Mouse (Mus musculus) urinary bladder, postnatal 10 days (tissue): Measurements from ENCODE around the gene Tomm40l.

Experiments used
- DNase-seq: peaks from one replicate; pipeline ENCODE4 v3.0.0; 2022; ENCODE audit warnings: low spot score

Gene Tomm40l

DNA sequence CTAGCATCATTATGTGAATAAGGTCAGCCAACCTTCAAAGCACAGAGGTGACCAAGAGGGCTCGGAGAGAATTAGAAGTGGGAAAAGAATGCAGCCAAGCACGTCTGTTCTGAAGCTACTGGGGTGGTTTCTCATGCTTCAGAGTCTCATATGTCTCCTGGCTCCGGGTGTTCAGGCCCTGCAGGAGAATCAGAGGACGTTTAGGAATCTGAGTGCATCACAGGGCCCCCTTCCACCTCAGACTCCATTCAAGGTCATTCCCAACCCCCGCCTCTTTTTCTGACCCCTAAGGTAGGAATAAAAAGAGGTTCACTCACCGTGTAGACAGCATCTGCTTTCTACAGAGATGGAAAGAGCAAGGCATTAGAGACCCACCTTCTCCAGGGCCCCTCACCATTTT is 7.4 kb upstream of the Tomm40l start:
- DNase-seq: no peak

- no peak for DNase-seq
Measured at GRCm38 (mm10) chr1:171227879-171228278, 5.6 kb upstream of the Tomm40l start.

DNA sequence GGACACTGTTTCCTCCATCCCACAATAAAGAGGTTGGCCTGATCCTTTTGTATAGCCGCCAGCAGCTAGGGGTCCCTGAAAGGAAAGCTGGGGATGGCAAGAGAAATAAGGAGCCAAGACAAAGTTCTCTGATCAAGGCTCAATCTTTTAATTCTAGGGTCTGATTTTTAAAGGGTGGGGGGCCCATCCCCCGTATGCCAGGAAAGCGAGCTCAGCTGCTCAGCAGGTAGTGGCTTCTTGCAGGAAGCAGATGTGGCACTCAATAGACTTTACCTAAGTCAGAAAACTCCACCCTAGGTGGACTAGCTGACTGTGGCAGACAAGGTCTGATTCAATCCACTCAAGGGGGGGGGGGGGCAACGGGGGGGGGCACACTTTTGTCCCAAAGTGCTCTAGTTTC is 4.5 kb upstream of the Tomm40l start:
- DNase-seq: no peak

GRCm38 (mm10) chr1:171224857-171225256 is 2.5 kb upstream of the Tomm40l start, which contains the start of gene Apoa2:
Gene Apoa2, plus strand, starts transcription at chr1:171225054.
- DNase-seq: no peak

DNA sequence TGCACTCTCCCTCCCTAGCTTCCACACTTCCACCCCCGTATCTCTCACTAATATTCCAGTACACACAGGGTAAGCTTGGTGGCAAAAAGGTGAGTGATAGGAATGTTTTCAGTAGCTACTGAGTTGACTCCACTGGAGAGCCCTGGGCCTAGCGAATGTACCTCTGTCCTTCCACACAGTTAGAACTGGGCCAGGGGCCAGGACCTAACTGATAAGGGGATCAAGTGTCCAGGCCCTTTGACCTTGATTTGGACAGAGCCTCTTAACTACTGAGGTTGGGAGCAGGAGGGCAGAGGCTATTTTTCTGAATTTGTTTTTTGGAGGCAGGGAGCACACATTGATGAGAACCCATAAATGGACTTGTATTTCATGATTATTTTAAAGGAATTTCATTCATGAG is 1.5 kb upstream of the Tomm40l start:
- no peak for DNase-seq

- no peak for DNase-seq
Measured at GRCm38 (mm10) chr1:171223168-171223567, 854 bp upstream of the Tomm40l start.

GRCm38 (mm10) chr1:171221281-171222193 is 777 bp downstream of the Tomm40l start:
- no peak for DNase-seq

DNA sequence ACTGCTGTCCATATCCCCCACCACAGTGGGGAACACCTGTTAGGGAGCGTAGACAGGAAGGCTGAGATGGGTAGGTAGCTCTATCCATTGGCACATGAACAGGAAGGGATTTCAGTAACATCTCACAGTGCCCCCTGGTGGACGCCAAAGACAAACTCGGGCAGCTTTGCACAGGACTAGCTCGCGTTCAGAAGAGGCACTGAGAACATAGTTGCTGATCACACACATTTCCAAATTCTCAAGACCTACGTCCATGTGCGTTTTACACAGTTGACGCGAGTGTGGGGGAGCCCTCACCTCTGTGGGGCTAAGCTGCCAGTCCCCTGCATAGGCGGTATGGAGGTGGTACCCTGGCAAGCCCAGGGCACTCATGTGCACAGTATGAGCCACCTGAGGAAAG is 1.4 kb downstream of the Tomm40l start:
- DNase-seq: peak; percentile 45

DNA sequence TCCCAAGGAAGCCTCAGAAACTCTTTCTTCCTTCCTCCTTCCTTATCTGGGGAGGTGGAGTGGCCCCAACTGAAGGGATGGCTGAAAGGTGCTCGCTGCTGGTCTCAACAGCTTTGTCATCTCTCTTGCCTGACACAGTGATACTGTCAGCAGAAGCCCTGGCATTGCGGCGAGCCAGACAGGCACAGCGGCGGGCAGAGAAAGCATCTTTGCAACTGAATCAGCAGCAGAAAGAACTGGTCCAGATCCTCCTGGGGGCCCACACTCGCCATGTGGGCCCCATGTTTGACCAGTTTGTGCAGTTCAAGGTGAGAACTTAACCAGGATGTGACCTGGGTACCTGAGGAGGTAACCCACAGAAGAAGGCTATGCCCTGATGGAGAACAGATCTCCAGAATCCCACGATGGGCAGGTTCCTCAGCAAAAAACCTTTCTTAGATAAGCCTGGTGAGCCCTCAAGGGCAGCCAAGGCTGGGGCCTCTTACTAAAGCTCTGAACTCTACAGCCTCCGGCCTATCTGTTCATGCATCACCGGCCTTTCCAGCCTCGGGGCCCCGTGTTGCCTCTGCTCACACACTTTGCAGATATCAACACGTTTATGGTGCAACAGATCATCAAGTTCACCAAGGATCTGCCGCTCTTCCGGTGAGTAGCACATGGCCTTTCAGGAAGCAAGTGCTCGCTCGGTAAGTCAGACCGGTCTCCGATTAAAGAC is 5.9 kb downstream of the Tomm40l start:
- no peak for DNase-seq

GRCm38 (mm10) chr1:171213801-171214496 is 8.4 kb downstream of the Tomm40l start, which contains the start of gene Nr1i3:
Gene Nr1i3, plus strand, starts transcription at chr1:171213970.
- no peak for DNase-seq

DNA sequence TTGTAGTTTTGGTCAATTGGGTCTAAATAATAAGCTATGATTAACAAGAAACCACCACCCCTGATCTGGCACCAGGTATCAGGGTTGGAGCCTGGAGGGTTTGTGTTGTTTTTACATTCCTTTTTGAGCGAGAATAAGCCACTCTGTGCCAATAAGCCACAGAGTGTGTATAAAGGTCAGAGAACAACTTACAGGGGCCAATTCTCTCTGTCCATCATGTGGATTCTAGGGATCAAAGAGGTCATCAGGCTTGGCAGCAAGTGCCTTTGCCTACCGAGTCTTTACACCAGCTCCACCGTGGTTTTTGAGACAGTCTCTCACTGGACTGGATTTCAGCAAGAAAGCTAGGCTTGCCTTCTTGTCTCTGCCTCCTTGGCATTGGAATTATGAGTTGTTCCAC is 9.5 kb downstream of the Tomm40l start:
- DNase-seq: no peak

DNA sequence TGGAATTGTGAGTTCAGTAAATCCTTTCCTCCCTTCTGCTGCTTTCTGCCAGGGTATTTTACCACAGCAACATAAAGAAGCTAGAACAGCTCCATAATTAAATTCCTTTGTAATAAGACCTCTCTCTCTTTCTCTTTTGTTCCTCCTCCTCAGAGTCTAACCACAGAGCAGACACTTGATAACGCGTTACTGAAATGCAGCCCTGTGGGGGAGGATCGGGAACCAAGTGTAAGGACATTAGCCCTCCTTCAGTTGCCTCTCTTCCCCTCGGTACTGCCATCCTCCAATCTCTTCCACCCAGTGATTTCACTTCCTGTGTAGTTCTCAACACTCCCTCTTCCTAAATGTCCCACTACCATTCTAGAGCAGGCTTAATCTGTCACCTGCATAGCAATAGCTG is 12.9 kb downstream of the Tomm40l start:
- no peak for DNase-seq

DNA sequence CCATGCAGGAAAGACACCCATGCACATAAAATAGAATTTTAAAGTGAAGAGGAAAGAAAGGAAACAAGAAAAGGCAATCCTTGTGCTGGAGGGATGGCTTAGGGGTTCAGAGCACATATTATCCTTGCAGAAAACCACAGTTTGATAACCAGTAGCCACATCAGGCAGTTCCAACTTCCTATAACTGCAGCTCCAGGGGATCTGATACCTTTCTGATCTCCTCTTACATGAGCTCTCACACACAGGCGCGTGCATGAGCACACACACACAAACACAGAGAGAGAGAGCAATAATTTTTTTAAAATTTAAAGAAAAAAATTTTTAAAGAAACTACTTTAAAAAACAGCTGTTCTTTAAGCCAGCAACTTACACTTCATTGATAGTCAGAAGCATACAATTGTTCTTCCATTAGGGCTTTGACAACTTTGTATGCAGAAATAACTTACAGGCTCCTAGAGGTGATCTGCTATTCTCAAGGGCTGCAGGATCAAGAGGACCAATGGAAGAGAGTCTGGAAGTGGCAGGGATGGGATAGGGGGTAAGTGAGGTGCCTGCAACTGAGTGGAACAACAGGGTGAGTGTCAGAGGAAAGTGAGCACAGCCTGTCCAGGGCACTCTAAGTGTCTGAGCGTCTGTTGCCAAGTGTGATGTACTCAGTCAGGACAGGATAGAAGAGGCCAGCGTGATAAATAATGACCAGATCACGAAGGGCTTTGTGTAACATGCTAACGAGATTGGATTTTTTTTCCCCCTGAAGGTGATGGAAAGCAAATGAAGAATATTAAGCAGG is 16.4 kb downstream of the Tomm40l start:
- no peak for DNase-seq

GRCm38 (mm10) chr1:171204249-171204644 is 18.1 kb downstream of the Tomm40l start:
- DNase-seq: no peak

- DNase-seq: no peak
Measured at GRCm38 (mm10) chr1:171203471-171204248, 18.7 kb downstream of the Tomm40l start.

- no peak for DNase-seq
Measured at GRCm38 (mm10) chr1:171200769-171201168, 21.5 kb downstream of the Tomm40l start.

GRCm38 (mm10) chr1:171199532-171199931 is 22.8 kb downstream of the Tomm40l start:
- no peak for DNase-seq

DNA sequence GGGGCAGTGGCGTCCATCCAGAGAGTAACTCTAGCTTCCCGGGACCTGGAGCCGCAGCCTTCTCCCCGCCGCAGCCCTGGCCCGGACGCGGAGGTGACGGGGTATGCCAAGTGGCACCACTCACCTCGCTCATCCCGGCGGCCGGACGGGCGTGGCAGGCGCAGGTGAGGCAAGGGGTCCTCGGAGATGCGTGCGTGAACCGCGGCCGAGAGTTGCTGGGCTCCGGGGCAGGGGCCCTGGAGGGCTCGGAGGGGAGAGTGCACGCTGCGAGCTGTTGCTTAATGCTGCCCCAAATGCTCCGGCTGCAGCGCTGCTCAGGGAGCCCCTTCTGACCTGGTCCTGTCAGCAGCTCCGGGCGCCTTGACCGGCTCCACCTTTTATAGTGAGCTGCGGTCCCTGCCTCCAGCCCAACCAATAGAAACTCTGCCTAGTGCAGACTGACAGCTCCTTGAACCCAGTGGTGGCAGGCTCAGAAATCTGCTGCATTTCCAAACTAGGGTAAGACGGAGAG is 26.4 kb downstream of the Tomm40l start, which contains the start of gene Pcp4l1:
Gene Pcp4l1 (minus strand): TSS at position 382 of the 511 bp plus-strand sequence.
- DNase-seq: peak; percentile 24

GRCm38 (mm10) chr1:171195046-171195822 is 27.1 kb downstream of the Tomm40l start:
- no peak for DNase-seq
